Mouse (Mus musculus) lung, postnatal 0 days (tissue): ENCODE measurements around the gene Mex3d. TPM values are rescaled to one million over a fixed set of nuclear protein-coding genes. Genes with fewer than 3 reads are reported as not detected.

ENCODE experiments used
- ATAC-seq: fragments of 200-750 bp; cut with Nextera tagmentation; 2 replicates; pipeline ENCODE4 v1.8.0; 2017; ENCODE audit warnings: moderate library complexity
- DNase-seq: peaks from one replicate; pipeline ENCODE4 v3.0.0-alpha.2; 2016; ENCODE audit warnings: low spot score
- H3K27ac ChIP-seq: fragments of 300-500 bp; sonication (generic); 2 replicates; pipeline ENCODE4 v1.5.1; 2014; ENCODE audit warnings: antibody characterized with exemption, mild to moderate bottlenecking, low read length, mixed read lengths
- H3K27me3 ChIP-seq: fragments of 300-500 bp; sonication (generic); replicated peaks from 2 replicates; pipeline ENCODE4 v1.6.1; 2014; ENCODE audit warnings: low read length, mixed read lengths; ENCODE audit not compliant: insufficient read depth
- H3K36me3 ChIP-seq: fragments of 300-500 bp; sonication (generic); 2 replicates; pipeline ENCODE4 v1.6.1; 2014; ENCODE audit warnings: low read length, mixed read lengths; ENCODE audit not compliant: insufficient read depth
- H3K4me1 ChIP-seq: fragments of 300-500 bp; sonication (generic); 2 replicates; pipeline ENCODE4 v1.6.1; 2014; ENCODE audit warnings: antibody characterized with exemption, low read depth, low read length, mixed read lengths; ENCODE audit not compliant: insufficient read depth
- H3K4me2 ChIP-seq: fragments of 300-500 bp; sonication (generic); replicated peaks from 2 replicates; pipeline ENCODE4 v1.6.1; 2014; ENCODE audit warnings: low read depth, mild to moderate bottlenecking, low read length, moderate library complexity, mixed read lengths
- H3K4me3 ChIP-seq: fragments of 300-500 bp; sonication (generic); 2 replicates; pipeline ENCODE4 v1.5.1; 2014; ENCODE audit warnings: low read depth, low read length
- H3K9ac ChIP-seq: fragments of 300-500 bp; sonication (generic); replicated peaks from 2 replicates; pipeline ENCODE4 v1.6.1; 2014; ENCODE audit warnings: low read depth, mild to moderate bottlenecking
- H3K9me3 ChIP-seq: fragments of 300-500 bp; sonication (generic); 2 replicates; pipeline ENCODE4 v1.6.1; 2016; ENCODE audit warnings: low read length, mixed read lengths
- CTCF ChIP-seq: IDR thresholded peaks from 2 replicates; pipeline ENCODE4 v1.5.1; 2016; ENCODE audit warnings: antibody characterized with exemption, mild to moderate bottlenecking
- EP300 ChIP-seq: IDR thresholded peaks from 2 replicates; pipeline ENCODE4 v1.6.1; 2016; ENCODE audit warnings: antibody characterized with exemption, mild to moderate bottlenecking, control low read depth
- WGBS: fragments of 180-500 bp; shearing (Covaris S2); extraction: QIAGEN DNeasy Blood & Tissue Kit; methylation state at CpG from one replicate; pipeline ENCODE4 v1.1.7; 2014; 5-methylcytosine and 5-hydroxymethylcytosine counted together
- polyA plus RNA-seq: library from polyadenylated mRNA; unstranded; fragments of >200 nt; fragmentation: Nextera tagmentation; extraction: Ambion mirVana; gene quantifications from 2 replicates; pipeline ENCODE4 v1.2.1, GENCODE M21; 2015

Mex3d gene
- polyA plus RNA-seq, 1 experiment from 2014 or later, result 6.0 TPM

- TF ChIP-seq EP300, result no peak
- no peak for TF ChIP-seq CTCF
- H3K36me3 ChIP-seq, result peaks cover 20% of the 10 kb centered on the region; the same call in 1 of the 2 replicates
- no peaks in the 10 kb centered on the region for H3K9me3 ChIP-seq
- peak overlapping the region; percentile 98 for H3K27ac ChIP-seq
- H3K4me1 ChIP-seq, result peaks cover 12% of the 10 kb centered on the region
- under 1% methylated on average over 36 of the region's 59 CpGs for WGBS
- peak overlapping the region; percentile 73 for H3K4me2 ChIP-seq
- peak overlapping the region; percentile 87 for H3K9ac ChIP-seq
- H3K4me3 ChIP-seq, result peak overlapping the region; percentile 86
- H3K27me3 ChIP-seq, result no peaks in the 10 kb centered on the region
- peak; percentile 99 for DNase-seq
- ATAC-seq, result peak; percentile 87
Measured at GRCm38 (mm10) chr10:80398719-80399190, 11.3 kb upstream of the Mex3d start.

- Histone ChIP-seq H3K4me1 (peaks cover 12% of the 10 kb centered on the region), H3K27ac (peak overlapping the region; percentile 98; the same call in 1 of the 2 replicates), H3K4me3 (peak overlapping the region; percentile 86), H3K36me3 (peaks cover 16% of the 10 kb centered on the region; the same call in 1 of the 2 replicates), H3K9ac (no peak overlapping the region), H3K9me3 (no peaks in the 10 kb centered on the region), H3K27me3 (no peaks in the 10 kb centered on the region), H3K4me2 (peak overlapping the region; percentile 73)
- ATAC-seq (no peak), DNase-seq (peak; percentile 58)
- whole genome bisulfite sequencing, result 0% methylated on average over 1 of the region's 1 CpGs
- 0 out of 2 replicates have a peak, but pooled peaks have one; percentile 20 for TF ChIP-seq EP300
- TF ChIP-seq CTCF, result no peak; the same call in 1 of the 2 replicates
Measured at GRCm38 (mm10) chr10:80398174-80398535, 10.7 kb upstream of the Mex3d start.

GRCm38 (mm10) chr10:80397524-80398173, 10.2 kb upstream of the Mex3d start:
- Histone ChIP-seq H3K27ac (no peak overlapping the region), H3K4me1 (peaks cover 12% of the 10 kb centered on the region), H3K9ac (no peak overlapping the region), H3K4me3 (no peak overlapping the region), H3K27me3 (no peaks in the 10 kb centered on the region), H3K4me2 (0 out of 2 replicates have a peak overlapping the region, but pooled peaks have one; percentile 3), H3K9me3 (no peaks in the 10 kb centered on the region), H3K36me3 (peaks cover 12% of the 10 kb centered on the region; the same call in 1 of the 2 replicates)
- WGBS, result 26% methylated on average over 8 of the region's 8 CpGs
- TF ChIP-seq EP300, result no peak
- TF ChIP-seq CTCF, result no peak
- no peak for ATAC-seq
- no peak for DNase-seq

GRCm38 (mm10) chr10:80396822-80397523, 9.5 kb upstream of the Mex3d start:
- H3K27ac ChIP-seq, result no peak overlapping the region

GRCm38 (mm10) chr10:80395025-80395627, 7.7 kb upstream of the Mex3d start:
- Histone ChIP-seq H3K27ac (no peak overlapping the region), H3K27me3 (no peaks in the 10 kb centered on the region), H3K4me3 (no peak overlapping the region), H3K9ac (no peak overlapping the region), H3K4me2 (no peak overlapping the region), H3K4me1 (peaks cover 7% of the 10 kb centered on the region), H3K9me3 (no peaks in the 10 kb centered on the region), H3K36me3 (peaks cover 18% of the 10 kb centered on the region; the same call in 1 of the 2 replicates)
- DNase-seq (no peak), ATAC-seq (no peak)
- WGBS, result 93% methylated on average over 35 of the region's 35 CpGs
- TF ChIP-seq CTCF, result no peak
- no peak for TF ChIP-seq EP300

More at GRCm38 (mm10) chr10:80396822-80397523, 9.5 kb upstream of the Mex3d start:
- H3K27me3 ChIP-seq, result no peaks in the 10 kb centered on the region
- no peak for DNase-seq
- no peak overlapping the region for H3K4me3 ChIP-seq
- H3K9ac ChIP-seq, result no peak overlapping the region
- no peak for ATAC-seq
- no peaks in the 10 kb centered on the region for H3K9me3 ChIP-seq
- no peak overlapping the region for H3K4me2 ChIP-seq
- peaks cover 12% of the 10 kb centered on the region for H3K4me1 ChIP-seq
- WGBS, result 77% methylated on average over 11 of the region's 11 CpGs
- peaks cover 16% of the 10 kb centered on the region; the same call in 1 of the 2 replicates for H3K36me3 ChIP-seq
- peak; percentile 18; the same call in 1 of the 2 replicates for TF ChIP-seq CTCF
- no peak for TF ChIP-seq EP300

- ATAC-seq, result no peak
Measured at GRCm38 (mm10) chr10:80392687-80393086, 5.2 kb upstream of the Mex3d start.

More at GRCm38 (mm10) chr10:80392687-80393086, 5.2 kb upstream of the Mex3d start:
- no peak for DNase-seq
- no peak overlapping the region for H3K4me3 ChIP-seq
- no peak overlapping the region for H3K27ac ChIP-seq
- no peak overlapping the region for H3K4me2 ChIP-seq
- 96% methylated on average over 5 of the region's 5 CpGs for WGBS
- peaks cover 18% of the 10 kb centered on the region; the same call in 1 of the 2 replicates for H3K36me3 ChIP-seq
- peaks cover 8% of the 10 kb centered on the region; the same call in 1 of the 2 replicates for H3K4me1 ChIP-seq
- no peaks in the 10 kb centered on the region for H3K27me3 ChIP-seq
- TF ChIP-seq EP300 (no peak), CTCF (no peak)
- H3K9me3 ChIP-seq, result no peaks in the 10 kb centered on the region
- no peak overlapping the region for H3K9ac ChIP-seq
